Mouse (Mus musculus): ENCODE results near the gene Creb5.

- TF ChIP-seq CTCF (IDR thresholded peaks at IDR 0.05; ENCODE audit: borderline replicate concordance, insufficient read depth, low read length) (no peak), POLR2A (IDR thresholded peaks at IDR 0.05; ENCODE audit: low read depth, low read length) (no peak)
Observed at GRCm38 (mm10) chr6:53462802-53463201, 175.7 kb downstream of the Creb5 start.
